Mouse (Mus musculus) right cerebral cortex, postnatal 36 days (tissue): ENCODE measurements around the gene Sgk2.

ENCODE experiments used
- DNase-seq, 2 experiments: peaks; one replicate each; pipeline ENCODE4 v3.0.0; 2022; ENCODE audit warnings: low spot score in 2 of 2, mixed read lengths in 1 of 2

The Sgk2 gene

GRCm38 (mm10) chr2:162987218-162987617 lies at the start of gene Sgk2:
Gene Sgk2, plus strand, starts transcription at chr2:162987330.
- no peak for DNase-seq

GRCm38 (mm10) chr2:162939562-162939961 lies 47.6 kb upstream of the Sgk2 start:
- DNase-seq: no peak

- DNase-seq: peak; percentile 45 to 48
Observed at GRCm38 (mm10) chr2:162943148-162943846, 43.8 kb upstream of the Sgk2 start, which contains the start of gene L3mbtl1. Gene L3mbtl1, plus strand, starts transcription at chr2:162943472.

DNA sequence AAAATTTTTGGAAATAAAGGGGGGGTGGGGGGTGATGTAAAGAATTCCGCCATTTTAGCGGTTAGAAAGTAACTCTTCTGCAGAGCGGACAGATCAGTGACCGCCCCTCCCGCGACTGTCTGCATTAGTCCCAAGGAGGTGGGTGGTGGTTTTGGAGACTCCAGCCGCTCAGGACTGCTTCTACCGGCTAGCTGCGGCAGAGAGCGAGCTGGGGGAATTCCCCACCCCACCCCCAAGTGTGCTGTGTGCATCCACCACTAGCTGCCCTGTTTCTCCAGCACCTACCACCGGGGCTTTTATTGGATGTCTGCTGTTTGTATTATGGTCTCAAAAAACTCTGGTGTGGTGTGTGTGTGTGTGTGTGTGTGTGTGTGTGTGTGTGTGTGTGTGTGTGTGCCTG lies 43.2 kb upstream of the Sgk2 start:
- no peak for DNase-seq

GRCm38 (mm10) chr2:162946964-162947363 lies 40.2 kb upstream of the Sgk2 start:
- DNase-seq: no peak

- DNase-seq: peak; percentile 30 to 39
Observed at GRCm38 (mm10) chr2:162947736-162948135, 39.4 kb upstream of the Sgk2 start.

GRCm38 (mm10) chr2:162948221-162948620 lies 38.9 kb upstream of the Sgk2 start:
- DNase-seq: no peak

DNA sequence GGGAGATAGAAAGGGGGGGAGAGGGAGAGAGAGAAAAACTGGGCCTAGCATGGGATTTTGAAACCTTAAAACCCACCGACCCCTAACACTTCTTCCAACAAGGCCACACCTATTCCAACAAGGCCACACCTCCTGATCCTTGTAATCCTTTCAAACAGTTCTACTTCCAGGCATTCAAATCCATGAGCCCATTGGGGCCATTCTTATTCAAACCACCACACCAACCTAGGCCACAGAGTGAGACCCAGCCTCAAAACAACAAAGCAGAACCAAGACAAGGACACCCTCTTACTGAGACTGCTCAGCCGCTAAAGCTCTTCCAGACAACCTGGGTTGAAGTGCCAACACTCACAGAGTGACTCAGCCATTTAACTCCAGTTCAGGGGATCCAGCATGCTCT lies 36.4 kb upstream of the Sgk2 start:
- DNase-seq: no peak

- DNase-seq: no peak
Observed at GRCm38 (mm10) chr2:162956843-162957242, 30.3 kb upstream of the Sgk2 start.

- no peak for DNase-seq
Observed at GRCm38 (mm10) chr2:162961321-162961720, 25.8 kb upstream of the Sgk2 start.

DNA sequence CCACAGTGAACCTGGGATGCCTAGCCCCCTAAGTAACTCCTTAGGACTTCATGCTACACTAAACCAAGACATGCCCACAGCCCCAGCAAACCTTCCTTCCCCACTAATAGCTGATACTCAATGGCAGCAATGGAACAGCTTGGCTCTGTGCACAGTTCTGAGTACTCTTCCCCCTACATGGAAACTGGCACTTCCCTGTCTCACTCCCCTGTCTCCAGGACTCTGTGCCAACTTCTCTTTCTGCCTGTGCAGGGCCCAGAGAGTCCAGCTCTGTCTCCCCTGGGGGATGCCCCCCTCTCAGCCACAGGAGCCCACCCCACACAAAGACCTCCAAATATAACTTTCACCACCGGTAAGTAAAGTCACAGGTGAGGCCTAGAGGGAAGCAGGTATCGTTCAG lies 20.4 kb upstream of the Sgk2 start:
- no peak for DNase-seq

DNA sequence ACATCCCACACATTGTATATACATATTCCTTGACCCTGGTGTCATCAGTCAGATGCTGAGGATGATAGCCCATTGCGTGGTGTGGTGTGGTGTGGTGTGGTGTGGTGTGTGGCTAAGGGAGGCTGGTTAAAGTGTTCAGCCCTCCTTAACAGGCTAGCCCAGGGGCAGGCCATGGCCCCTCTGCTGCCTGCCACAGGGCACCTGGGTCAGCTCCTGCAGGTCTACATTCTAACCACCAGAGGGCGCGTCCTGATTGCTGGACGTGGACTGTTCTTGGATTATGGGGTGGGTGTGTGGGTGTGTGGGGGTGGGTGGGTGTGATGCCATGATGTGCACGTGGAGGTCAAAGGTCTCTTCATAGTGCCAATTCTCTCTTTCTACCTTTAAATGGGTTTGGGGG lies 18.8 kb upstream of the Sgk2 start:
- no peak for DNase-seq

- no peak for DNase-seq
Observed at GRCm38 (mm10) chr2:162969101-162969500, 18.0 kb upstream of the Sgk2 start.

GRCm38 (mm10) chr2:162970896-162971295 lies 16.2 kb upstream of the Sgk2 start:
- no peak for DNase-seq

GRCm38 (mm10) chr2:162972752-162973151 lies 14.4 kb upstream of the Sgk2 start:
- DNase-seq: no peak

- DNase-seq: no peak
Observed at GRCm38 (mm10) chr2:162973206-162973605, 13.9 kb upstream of the Sgk2 start.

DNA sequence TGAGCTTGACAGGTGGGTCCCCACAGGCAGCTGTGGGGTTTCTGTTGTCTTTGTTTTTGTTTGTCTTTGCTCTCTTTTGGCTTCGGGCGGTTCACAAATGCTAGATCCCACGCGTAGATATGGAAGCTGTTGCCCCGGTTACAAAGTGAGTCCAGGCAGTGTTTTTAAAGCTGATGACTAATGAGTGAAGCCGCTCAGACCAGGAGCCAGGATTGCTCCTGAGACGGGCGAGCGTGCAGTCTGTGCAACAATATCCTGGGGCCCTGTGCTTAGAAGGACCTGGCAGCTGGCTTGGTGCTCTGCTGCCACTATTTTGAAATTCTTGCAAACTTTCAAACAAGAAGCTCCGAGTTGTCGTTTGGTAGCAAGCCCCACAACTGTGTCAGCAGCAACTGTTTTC lies 13.5 kb upstream of the Sgk2 start:
- DNase-seq: no peak

- DNase-seq: no peak
Observed at GRCm38 (mm10) chr2:162975157-162975775, 11.9 kb upstream of the Sgk2 start.

DNA sequence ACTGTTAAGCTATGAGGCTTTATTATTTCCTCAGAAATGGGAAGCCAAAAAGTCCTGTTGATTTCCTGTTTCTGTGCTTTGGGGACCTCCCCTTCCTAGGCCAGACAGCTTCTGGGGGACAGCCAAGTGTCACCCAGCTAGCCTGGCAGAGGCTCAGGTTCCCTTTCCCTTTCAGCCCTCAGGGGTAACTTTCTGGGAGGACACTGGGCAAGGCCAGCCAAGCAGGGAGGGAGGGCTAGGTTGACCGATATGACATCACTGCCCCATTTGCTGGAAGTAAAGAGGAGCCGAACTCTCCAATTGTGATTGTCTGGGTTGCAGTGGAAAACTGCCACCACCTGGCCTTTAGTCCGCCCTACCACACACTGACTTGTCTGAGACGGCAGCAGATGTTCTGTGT lies 11.1 kb upstream of the Sgk2 start:
- DNase-seq: no peak

GRCm38 (mm10) chr2:162984381-162984780 lies 2.7 kb upstream of the Sgk2 start:
- DNase-seq: no peak

DNA sequence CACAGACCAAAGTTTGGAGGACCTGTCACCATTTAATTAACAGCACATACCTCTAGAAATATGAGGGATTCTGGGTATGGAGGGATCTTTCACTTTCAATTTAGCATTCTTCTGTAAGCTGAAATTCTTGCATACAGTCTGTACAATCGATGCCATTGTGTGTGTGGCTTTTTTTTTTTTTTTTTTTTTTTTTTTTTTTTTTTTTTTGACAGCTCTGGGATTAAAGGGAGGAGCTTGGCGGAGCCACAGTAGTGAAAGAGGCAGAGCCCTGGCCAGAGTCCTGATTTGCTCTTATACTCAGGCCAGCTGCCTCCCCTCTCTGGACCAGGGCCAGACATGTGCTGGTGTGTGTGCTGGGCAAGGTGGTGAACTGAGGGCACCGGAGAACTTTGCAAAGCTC lies 1.2 kb upstream of the Sgk2 start:
- no peak for DNase-seq

DNA sequence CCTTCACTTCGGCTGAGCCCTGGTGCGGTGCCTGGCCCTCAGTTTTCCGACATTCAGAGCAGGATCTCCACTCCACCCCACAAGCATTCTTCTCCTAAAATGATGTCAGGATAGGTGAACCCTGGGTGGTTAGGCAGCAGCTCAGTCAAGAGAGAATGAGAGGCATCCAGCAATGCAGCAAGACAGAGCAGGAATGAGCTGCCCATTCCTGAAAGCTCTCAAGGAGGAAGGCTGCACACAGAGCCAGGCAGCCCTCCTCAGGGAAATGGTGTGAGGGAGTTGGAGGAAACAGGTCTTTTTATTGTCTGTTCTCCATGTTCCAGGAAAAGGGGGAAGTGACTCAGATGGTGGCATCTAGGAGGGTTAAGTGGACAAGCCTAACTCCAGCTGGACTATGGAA lies 366 bp upstream of the Sgk2 start:
- no peak for DNase-seq

GRCm38 (mm10) chr2:162988235-162988634 lies 1.1 kb downstream of the Sgk2 start:
- no peak for DNase-seq
